Comparison of ENCODE assay signal across 7 mouse cellular contexts in the genomic region with DNA sequence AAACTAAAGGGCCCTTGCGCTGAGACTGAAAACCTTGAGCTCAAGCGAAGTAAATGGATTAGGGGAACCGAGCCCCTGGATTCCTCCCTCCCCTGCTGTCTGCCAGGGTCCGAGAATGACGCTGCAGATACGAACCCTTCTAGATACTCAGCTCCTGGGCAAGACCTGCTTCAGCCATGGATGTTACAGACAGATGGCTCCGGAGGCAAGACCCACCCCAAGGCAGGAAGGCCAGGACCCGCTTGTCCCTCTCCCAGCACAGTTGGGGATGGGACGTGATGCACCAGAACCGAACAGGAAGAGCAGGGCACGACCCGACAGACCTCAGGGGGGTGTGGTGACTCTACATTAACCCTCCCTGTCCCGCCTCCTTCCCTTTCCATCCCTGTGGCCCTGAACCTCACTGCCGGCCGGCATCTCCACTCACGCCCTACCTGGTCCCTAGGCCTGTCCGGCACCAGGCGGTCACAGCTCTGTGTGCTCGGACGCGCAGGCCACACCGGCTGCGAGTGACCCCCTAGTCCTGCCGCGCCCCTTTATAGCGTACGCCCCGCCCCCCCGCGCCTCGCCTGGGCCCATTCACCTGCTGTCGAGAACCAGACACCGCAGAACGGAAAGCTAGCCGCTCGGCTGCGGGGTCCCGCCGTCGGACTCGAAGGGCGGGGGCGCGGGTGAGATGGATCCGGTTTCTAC.
DNase-seq lines count a peak whose midpoint lies in the region; ATAC-seq lines count a peak whose summit lies in the region.

No protein-coding gene starts in this region.

- peak overlapping the region; percentile 82 for H3K27ac ChIP-seq in embryonic facial prominence, embryonic 13.5 days
- no peak overlapping the region for H3K27ac ChIP-seq in limb, embryonic 12.5 days

- DNase-seq in thymus, postnatal 0 days (ENCODE audit: low spot score) = peak; percentile 23
- DNase-seq in thymus, postnatal 36 days = no peak
- DNase-seq in right cerebral cortex, postnatal 36 days (ENCODE audit: low spot score in 2 of 2) = no peak
- no peak for DNase-seq in ovary, adult 18-20 months (ENCODE audit: low spot score)

- peaks cover 79% of the 10 kb centered on the region for H3K4me1 ChIP-seq in embryonic facial prominence, embryonic 13.5 days
- peaks cover 54% of the 10 kb centered on the region for H3K4me1 ChIP-seq in limb, embryonic 12.5 days (replicated peaks)

- H3K27me3 ChIP-seq in embryonic facial prominence, embryonic 13.5 days = peaks cover 98% of the 10 kb centered on the region
- peaks cover 98% of the 10 kb centered on the region for H3K27me3 ChIP-seq in limb, embryonic 12.5 days

- H3K9ac ChIP-seq in embryonic facial prominence, embryonic 13.5 days = no peak overlapping the region
- no peak overlapping the region for H3K9ac ChIP-seq in limb, embryonic 12.5 days (replicated peaks)

- H3K4me2 ChIP-seq in embryonic facial prominence, embryonic 13.5 days = peak overlapping the region; percentile 65
- H3K4me2 ChIP-seq in limb, embryonic 12.5 days = peak overlapping the region; percentile 58

- peak overlapping the region; percentile 49 for H3K4me3 ChIP-seq in embryonic facial prominence, embryonic 13.5 days
- peak overlapping the region; percentile 25 for H3K4me3 ChIP-seq in limb, embryonic 12.5 days (replicated peaks)

- ATAC-seq in embryonic facial prominence, embryonic 13.5 days (ENCODE audit: insufficient number of reproducible peaks, insufficient read depth, low FRiP score, low TSS enrichment, low read depth) = no peak
- ATAC-seq in limb, embryonic 12.5 days (ENCODE audit: insufficient number of reproducible peaks, insufficient read depth, low FRiP score, low TSS enrichment, low read depth) = no peak
- ATAC-seq in megakaryocyte-erythroid progenitor cell, adult 5-6 weeks (replicated peaks; ENCODE audit: low FRiP score, low TSS enrichment, poor library complexity, severe bottlenecking) = no peak

- no peaks in the 10 kb centered on the region for H3K36me3 ChIP-seq in embryonic facial prominence, embryonic 13.5 days
- H3K36me3 ChIP-seq in limb, embryonic 12.5 days = no peaks in the 10 kb centered on the region

- no peaks in the 10 kb centered on the region for H3K9me3 ChIP-seq in embryonic facial prominence, embryonic 13.5 days
- H3K9me3 ChIP-seq in limb, embryonic 12.5 days = peaks cover 6% of the 10 kb centered on the region; the same call in 1 of the 2 replicates

- under 1% methylated on average over 45 of the region's 45 CpGs for WGBS in embryonic facial prominence, embryonic 13.5 days
- under 1% methylated on average over 45 of the region's 45 CpGs for WGBS in limb, embryonic 12.5 days
